In genomic region chr5:126944861-126945260, GRCm38 (mm10) we compare ENCODE assay signal across 16 mouse cellular contexts.
DNase-seq lines count a peak whose midpoint lies in the region; ATAC-seq and TF ChIP-seq lines count a peak whose summit lies in the region.
"Had no signal": no experiment of that assay in that cellular context is flagged by ENCODE, and none has a peak within 500 bp of the region (broad histone marks: within the 10 kb centered on the region; RNA-seq: fewer than 3 reads in every experiment).

No protein-coding gene starts in this region.

- no peaks in the 10 kb centered on the region for H3K27me3 ChIP-seq in lung, embryonic 16.5 days (ENCODE audit: control insufficient read depth, insufficient read depth, low read depth, low read length)
- H3K27me3 ChIP-seq: embryonic facial prominence, embryonic 12.5 days; intestine, embryonic 15.5 days; kidney, embryonic 15.5 days; liver, embryonic 13.5 days; megakaryocyte, embryonic 14.5 days; neural tube, embryonic 12.5 days had no signal

- 39% methylated on average over 7 of the region's 7 CpGs for WGBS in lung, embryonic 16.5 days
- WGBS in lung, adult 2 months = 63% methylated on average over 7 of the region's 7 CpGs

- H3K4me2 ChIP-seq in lung, embryonic 16.5 days (ENCODE audit: low read depth, low read length) = no peak overlapping the region
- H3K4me2 ChIP-seq: embryonic facial prominence, embryonic 12.5 days; heart, embryonic 11.5 days; intestine, embryonic 15.5 days; kidney, embryonic 15.5 days; liver, embryonic 13.5 days; neural tube, embryonic 12.5 days had no signal

- H3K9me3 ChIP-seq in lung, embryonic 16.5 days (ENCODE audit: control insufficient read depth, low read length) = no peaks in the 10 kb centered on the region
- H3K9me3 ChIP-seq: embryonic facial prominence, embryonic 12.5 days; intestine, embryonic 15.5 days; kidney, embryonic 15.5 days had no signal

- no peak for TF ChIP-seq CTCF in lung, adult 2 months (IDR thresholded peaks at IDR 0.05; ENCODE audit: insufficient read depth, low read length)

- no peaks in the 10 kb centered on the region for H3K4me1 ChIP-seq in lung, embryonic 16.5 days (replicated peaks; ENCODE audit: control insufficient read depth, insufficient read depth, low read length)
- no peaks in the 10 kb centered on the region for H3K4me1 ChIP-seq in lung, adult 2 months (ENCODE audit: control insufficient read depth, insufficient read depth, low read length)
- H3K4me1 ChIP-seq: embryonic facial prominence, embryonic 12.5 days; intestine, embryonic 15.5 days; kidney, embryonic 15.5 days; liver, embryonic 13.5 days; megakaryocyte, embryonic 14.5 days; neural tube, embryonic 12.5 days had no signal

- no peaks in the 10 kb centered on the region for H3K36me3 ChIP-seq in lung, embryonic 16.5 days (ENCODE audit: control insufficient read depth, insufficient read depth, low read length)
- H3K36me3 ChIP-seq: embryonic facial prominence, embryonic 12.5 days; intestine, embryonic 15.5 days; kidney, embryonic 15.5 days; liver, embryonic 13.5 days; neural tube, embryonic 12.5 days had no signal

- TF ChIP-seq POLR2A in lung, adult 2 months (IDR thresholded peaks at IDR 0.05; ENCODE audit: borderline replicate concordance, extremely low read depth, low read depth, low read length) = no peak

- no peak overlapping the region for H3K27ac ChIP-seq in lung, embryonic 16.5 days (ENCODE audit: low read length)
- H3K27ac ChIP-seq: embryonic facial prominence, embryonic 12.5 days; intestine, embryonic 15.5 days; kidney, embryonic 15.5 days; liver, embryonic 13.5 days; neural tube, embryonic 12.5 days had no signal

- peak; percentile 10 to 22 for DNase-seq in adrenal gland, adult (ENCODE audit: inconsistent age in 2 of 2, low spot score in 1 of 2)
- no peak for DNase-seq in adrenal gland, postnatal 14 days
- DNase-seq in heart, adult 11 months = peak; percentile 46
- no peak for DNase-seq in heart, adult 9 months (ENCODE audit: low spot score in 2 of 2)
- DNase-seq in lung, adult 2 months = no peak
- peak; percentile 25 to 54 for DNase-seq in layer of hippocampus, postnatal 10 days (ENCODE audit: low spot score in 2 of 2)
- DNase-seq: gastrocnemius, postnatal 14 days; liver, embryonic 13.5 days had no signal

- H3K4me3 ChIP-seq in lung, embryonic 16.5 days (ENCODE audit: low read length) = no peak overlapping the region
- no peak overlapping the region for H3K4me3 ChIP-seq in lung, adult 2 months (replicated peaks; ENCODE audit: extremely low read depth, low read depth, low read length)
- H3K4me3 ChIP-seq: embryonic facial prominence, embryonic 12.5 days; intestine, embryonic 15.5 days; kidney, embryonic 15.5 days; liver, embryonic 13.5 days; megakaryocyte, embryonic 14.5 days; neural tube, embryonic 12.5 days had no signal

- ATAC-seq in lung, embryonic 16.5 days (ENCODE audit: low read depth) = peak; percentile 38; the same call in 1 of the 2 replicates
- ATAC-seq in activated CD4-positive, CD25-positive, alpha-beta regulatory T cell, adult 4 months = no peak
- ATAC-seq: intestine, embryonic 15.5 days had no signal

- H3K9ac ChIP-seq in lung, embryonic 16.5 days (ENCODE audit: low read length) = no peak overlapping the region
- H3K9ac ChIP-seq: embryonic facial prominence, embryonic 12.5 days; intestine, embryonic 15.5 days; kidney, embryonic 15.5 days; liver, embryonic 13.5 days; neural tube, embryonic 12.5 days had no signal

Comparison
In these comparisons a context has a peak if more than half of its experiments do, and no peak if none do; other contexts are left out.
1. DNase-seq: peak in adrenal gland, adult (2 of 2), heart, adult 11 months (single experiment) and layer of hippocampus, postnatal 10 days (2 of 2); none in adrenal gland, postnatal 14 days (single experiment), heart, adult 9 months (0 of 2) and lung, adult 2 months (single experiment).